Mouse (Mus musculus) kidney, embryonic 15.5 days (tissue): ENCODE data around the gene F2rl3. TPM values are rescaled to one million over a fixed set of nuclear protein-coding genes. Genes with fewer than 3 reads are reported as not detected.

Experiments
- ATAC-seq: fragments of 200-750 bp; cut with Nextera tagmentation; replicated peaks from 2 replicates; pipeline ENCODE4 v1.8.0; 2017; ENCODE audit warnings: moderate TSS enrichment; ENCODE audit not compliant: low FRiP score
- H3K27ac ChIP-seq: fragments of 300-500 bp; sonication (generic); 2 replicates; pipeline ENCODE4 v1.5.1; 2015; ENCODE audit warnings: mild to moderate bottlenecking, inconsistent platforms
- H3K27me3 ChIP-seq: fragments of 300-500 bp; sonication (generic); 2 replicates; pipeline ENCODE4 v1.6.1; 2015; ENCODE audit warnings: inconsistent platforms
- H3K36me3 ChIP-seq: fragments of 300-500 bp; sonication (generic); 2 replicates; pipeline ENCODE4 v1.6.1; 2015; ENCODE audit warnings: inconsistent platforms
- H3K4me1 ChIP-seq: fragments of 300-500 bp; sonication (generic); 2 replicates; pipeline ENCODE4 v1.6.1; 2015; ENCODE audit warnings: inconsistent platforms
- H3K4me2 ChIP-seq: fragments of 300-500 bp; sonication (generic); 2 replicates; pipeline ENCODE4 v1.6.1; 2015; ENCODE audit warnings: moderate library complexity, mild to moderate bottlenecking, inconsistent platforms
- H3K4me3 ChIP-seq: fragments of 300-500 bp; sonication (generic); replicated peaks from 2 replicates; pipeline ENCODE4 v1.5.1; 2015; ENCODE audit warnings: mild to moderate bottlenecking, inconsistent platforms
- H3K9ac ChIP-seq: fragments of 300-500 bp; sonication (generic); 2 replicates; pipeline ENCODE4 v1.6.1; 2015; ENCODE audit warnings: mild to moderate bottlenecking, inconsistent platforms
- H3K9me3 ChIP-seq: fragments of 300-500 bp; sonication (generic); replicated peaks from 2 replicates; pipeline ENCODE4 v1.6.1; 2016; ENCODE audit warnings: inconsistent platforms
- WGBS: fragments of 180-500 bp; shearing (Covaris S2); methylation state at CpG from one replicate; pipeline ENCODE4 v1.1.7; 2015; ENCODE audit warnings: mixed read lengths; 5-methylcytosine and 5-hydroxymethylcytosine counted together
- polyA plus RNA-seq: library from polyadenylated mRNA; unstranded; fragments of >200 nt; fragmentation: Nextera tagmentation; extraction: Ambion mirVana; gene quantifications from 2 replicates; pipeline ENCODE4 v1.2.1, GENCODE M21; 2015

F2rl3 gene
- polyA plus RNA-seq, 1 experiment from 2014 or later: 3.5 TPM

DNA sequence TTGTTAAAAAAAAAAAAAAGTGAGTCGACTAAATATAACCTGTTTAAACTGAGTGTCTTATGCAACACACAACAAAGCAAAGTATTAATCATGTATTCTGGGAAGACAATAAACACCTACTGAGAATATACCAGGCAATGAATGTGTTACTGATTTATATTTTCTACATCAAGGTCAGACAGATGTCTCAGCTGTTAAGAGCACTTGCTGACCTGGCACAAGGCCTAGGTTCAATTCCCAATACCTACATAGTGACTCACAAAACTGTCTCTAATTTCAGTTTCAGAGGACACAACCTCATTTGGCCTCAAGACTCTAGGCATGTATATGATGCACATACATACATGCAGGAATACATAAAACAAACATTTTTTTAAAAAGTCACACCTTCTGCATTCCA lies 16.1 kb downstream of the F2rl3 start:
- no peaks in the 10 kb centered on the region for H3K36me3 ChIP-seq
- H3K27ac ChIP-seq: no peak overlapping the region
- H3K9ac ChIP-seq: no peak overlapping the region
- no peaks in the 10 kb centered on the region for H3K4me1 ChIP-seq
- H3K4me2 ChIP-seq: no peak overlapping the region
- no peak overlapping the region for H3K4me3 ChIP-seq
- no peaks in the 10 kb centered on the region for H3K27me3 ChIP-seq
- WGBS: 100% methylated on average over 1 of the region's 1 CpGs
- H3K9me3 ChIP-seq: no peaks in the 10 kb centered on the region
- ATAC-seq: no peak

DNA sequence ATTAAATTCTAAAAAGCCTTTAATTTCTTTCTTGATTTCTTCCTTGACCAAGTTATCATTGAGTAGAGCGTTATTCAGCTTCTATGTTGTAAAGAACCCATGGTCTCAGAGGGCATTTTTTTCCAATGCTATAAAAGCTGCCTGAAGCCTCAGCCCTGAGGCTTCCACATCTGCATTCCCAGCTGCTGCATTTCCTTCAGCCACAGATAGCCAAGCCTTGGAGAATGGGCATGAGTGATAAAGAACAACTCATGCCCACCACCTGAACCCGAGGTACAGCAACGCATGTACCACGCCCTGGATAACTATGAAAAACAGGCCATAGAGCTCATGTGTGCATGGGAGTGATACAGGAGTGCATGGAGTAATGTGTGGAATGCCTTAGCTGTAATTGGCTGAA lies 19.0 kb downstream of the F2rl3 start:
- WGBS: 90% methylated on average over 4 of the region's 4 CpGs
- no peak overlapping the region for H3K9ac ChIP-seq
- ATAC-seq: no peak

DNA sequence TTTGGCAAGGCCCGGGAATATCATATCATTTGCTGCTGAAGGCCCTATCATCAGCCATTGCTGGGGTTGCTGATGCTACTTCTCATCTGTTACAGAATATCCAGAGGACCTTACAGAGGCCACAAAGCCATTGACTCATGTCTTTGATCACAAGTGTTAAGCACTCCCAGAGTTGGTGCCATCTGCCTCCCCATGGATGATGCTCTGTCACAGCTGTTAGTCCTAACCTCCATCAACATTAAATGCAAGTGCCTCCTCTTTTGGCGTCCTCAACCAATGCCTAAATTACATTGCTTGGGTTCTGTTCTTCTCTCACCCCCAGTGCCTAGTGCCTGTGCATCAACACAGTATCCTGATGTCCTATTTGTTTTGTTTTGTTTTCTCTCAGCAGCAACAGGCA lies 39.9 kb downstream of the F2rl3 start:
- no peak for ATAC-seq
- H3K27ac ChIP-seq: no peak overlapping the region
- no peaks in the 10 kb centered on the region for H3K4me1 ChIP-seq
- no peak overlapping the region for H3K4me3 ChIP-seq
- no peak overlapping the region for H3K9ac ChIP-seq
- 81% methylated on average over 2 of the region's 2 CpGs for WGBS
- H3K36me3 ChIP-seq: no peaks in the 10 kb centered on the region
- no peaks in the 10 kb centered on the region for H3K27me3 ChIP-seq
- no peaks in the 10 kb centered on the region; the same call in 1 of the 2 replicates for H3K9me3 ChIP-seq
- H3K4me2 ChIP-seq: no peak overlapping the region

More for the DNA sequence above, 19.0 kb downstream of the F2rl3 start:
- Histone ChIP-seq H3K36me3 (no peaks in the 10 kb centered on the region), H3K4me3 (no peak overlapping the region), H3K27me3 (no peaks in the 10 kb centered on the region), H3K4me1 (no peaks in the 10 kb centered on the region), H3K27ac (no peak overlapping the region), H3K9me3 (no peaks in the 10 kb centered on the region), H3K4me2 (no peak overlapping the region)

DNA sequence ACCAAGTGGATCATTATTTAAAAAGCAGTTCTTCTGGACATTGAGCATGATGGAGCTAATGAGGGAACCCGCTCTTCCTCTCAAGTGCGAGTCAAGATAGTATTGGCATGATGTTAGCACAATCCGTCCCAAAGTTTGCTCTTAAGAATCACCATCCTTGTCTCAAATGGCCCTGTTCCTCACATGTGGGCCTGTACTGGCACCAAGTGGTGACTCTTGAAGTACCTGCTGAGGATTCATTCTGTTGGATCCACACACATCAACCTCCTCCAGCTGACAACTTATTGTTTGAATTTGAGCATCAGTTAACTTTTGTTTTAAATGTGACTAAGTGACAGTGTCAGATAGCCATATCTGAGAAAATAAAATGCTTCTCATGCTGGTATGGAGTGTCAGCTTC lies 51.0 kb downstream of the F2rl3 start:
- peaks cover 12% of the 10 kb centered on the region; the same call in 1 of the 2 replicates for H3K36me3 ChIP-seq
- no peak overlapping the region for H3K4me2 ChIP-seq
- H3K27me3 ChIP-seq: no peaks in the 10 kb centered on the region
- no peaks in the 10 kb centered on the region for H3K4me1 ChIP-seq
- no peak overlapping the region for H3K27ac ChIP-seq
- 94% methylated on average over 3 of the region's 3 CpGs for WGBS
- H3K9ac ChIP-seq: no peak overlapping the region
- no peaks in the 10 kb centered on the region; the same call in 1 of the 2 replicates for H3K9me3 ChIP-seq
- no peak for ATAC-seq
- no peak overlapping the region for H3K4me3 ChIP-seq

Other genes with a start within 250 kb of the F2rl3 start
- 16.2 and 18.4 TPM in 2 replicates for gene Med26, start 213.6 kb upstream of the F2rl3 start, polyA plus RNA-seq
- gene Smim7, start 190.8 kb upstream of the F2rl3 start, polyA plus RNA-seq: 114 and 123 TPM in 2 replicates
- gene Tmem38a, start 189.8 kb upstream of the F2rl3 start, polyA plus RNA-seq: 22.0 and 23.1 TPM in 2 replicates
- gene Nwd1, start 115.2 kb upstream of the F2rl3 start, polyA plus RNA-seq: 0.01 and 0.04 TPM in 2 replicates
- gene Sin3b, start 38.6 kb upstream of the F2rl3 start, polyA plus RNA-seq: 158 and 160 TPM in 2 replicates